Mouse (Mus musculus) adrenal gland, adult 8-10 months (tissue): Measurements from ENCODE around the gene Hyal2. TPM values are rescaled to one million over a fixed set of nuclear protein-coding genes. Genes with fewer than 3 reads are reported as not detected.
A peak's percentile ranks its signal among the peaks of the same experiment; 100 is the strongest.

Experiments used
- DNase-seq: peaks from one replicate; pipeline ENCODE4 v3.0.0; 2022
- total RNA-seq, 4 experiments: library from RNA; stranded (reverse); gene quantifications; 2 replicates each; pipeline ENCODE4 v1.2.4; 2022

Hyal2 gene
- 10 to 100 TPM; 27.3 to 47.0 (median 36.3) TPM for total RNA-seq

DNA sequence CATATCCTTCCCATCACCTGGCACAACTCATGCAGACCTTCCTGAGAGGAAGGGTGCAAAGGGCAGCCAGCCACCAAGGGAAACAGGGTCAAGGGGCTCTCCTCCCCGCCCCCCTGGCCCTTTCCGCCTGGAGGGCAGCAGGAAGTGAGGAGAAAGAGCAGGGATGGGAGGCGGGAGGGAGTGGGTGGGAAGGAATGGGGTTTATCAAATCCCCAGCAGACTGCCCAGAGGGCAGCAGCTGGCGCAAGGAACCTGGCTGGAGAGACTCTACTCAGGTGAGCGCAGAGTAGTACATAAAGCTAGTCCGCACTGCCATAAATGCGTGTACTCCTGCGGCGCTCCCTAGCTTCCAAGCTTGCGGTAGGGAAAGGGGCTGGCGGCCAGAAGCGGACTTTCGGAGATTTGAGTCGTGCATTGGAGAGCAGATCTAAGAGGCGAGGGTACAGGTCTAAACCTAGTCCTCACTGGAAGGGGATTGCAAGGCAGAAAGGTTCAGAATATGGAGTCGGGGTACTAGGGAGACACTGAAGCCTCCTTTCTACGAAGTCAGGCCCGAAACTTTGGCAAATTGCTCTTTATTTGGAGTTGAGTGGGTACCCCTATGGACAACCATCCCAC lies at the start of gene Hyal2:
Gene Hyal2 (plus strand): TSS at position 244 of the 618 bp plus-strand sequence.
- DNase-seq: no peak

DNA sequence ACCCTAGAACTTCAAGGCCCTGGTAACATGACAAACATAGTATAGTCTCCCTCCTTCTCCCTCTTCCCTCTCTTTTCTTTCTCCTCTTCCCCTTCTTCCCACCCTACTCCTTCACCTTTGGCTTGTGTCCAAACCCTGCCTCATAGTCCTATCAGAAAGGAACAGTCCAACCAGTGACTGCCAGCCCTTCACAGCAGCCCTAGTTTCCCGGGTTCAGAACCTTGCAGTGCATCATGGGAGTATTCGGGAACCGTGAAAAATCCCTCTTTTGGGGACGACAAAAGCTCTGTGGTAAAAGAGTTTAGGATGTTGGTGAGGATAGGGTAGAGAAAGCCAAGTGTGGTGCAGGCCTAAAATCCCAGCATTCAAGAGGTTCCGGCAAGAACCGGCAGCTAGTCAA lies 47.4 kb upstream of the Hyal2 start:
- no peak for DNase-seq

- no peak for DNase-seq
Measured at GRCm38 (mm10) chr9:107521190-107521589, 46.6 kb upstream of the Hyal2 start.

DNA sequence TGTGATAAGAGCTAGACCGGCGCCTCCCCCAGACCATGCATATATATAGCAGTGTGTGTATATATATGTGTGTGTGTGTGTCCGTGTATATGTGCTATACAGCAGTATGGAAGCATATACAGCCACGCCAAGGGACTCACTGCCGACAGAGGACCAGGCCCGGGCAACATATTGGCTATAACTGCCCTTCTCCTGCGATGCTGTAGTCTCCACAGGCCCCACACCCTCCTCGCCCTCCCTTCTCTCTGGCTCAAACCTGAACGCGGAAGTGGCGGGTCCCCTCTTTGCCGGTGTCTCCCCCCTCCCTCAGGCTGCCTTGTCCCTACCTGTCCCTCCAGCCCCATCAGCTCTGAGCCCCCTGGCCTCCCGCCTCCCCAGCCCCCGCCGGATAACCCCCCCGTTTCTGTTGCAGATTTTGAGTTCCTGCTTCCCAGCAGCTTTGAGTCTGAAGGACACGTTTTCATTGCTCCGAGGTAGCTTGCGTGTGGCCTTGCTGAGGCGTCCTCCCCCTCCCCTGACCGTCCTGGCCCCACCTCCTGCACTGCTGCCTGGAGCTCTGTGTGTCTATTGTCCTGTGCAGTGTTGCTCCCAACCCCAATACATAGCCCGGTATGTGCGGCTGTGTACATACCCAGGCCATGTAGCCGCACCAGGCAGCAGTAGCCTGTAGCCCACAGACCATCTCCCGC lies 45.9 kb upstream of the Hyal2 start:
- DNase-seq: no peak

DNA sequence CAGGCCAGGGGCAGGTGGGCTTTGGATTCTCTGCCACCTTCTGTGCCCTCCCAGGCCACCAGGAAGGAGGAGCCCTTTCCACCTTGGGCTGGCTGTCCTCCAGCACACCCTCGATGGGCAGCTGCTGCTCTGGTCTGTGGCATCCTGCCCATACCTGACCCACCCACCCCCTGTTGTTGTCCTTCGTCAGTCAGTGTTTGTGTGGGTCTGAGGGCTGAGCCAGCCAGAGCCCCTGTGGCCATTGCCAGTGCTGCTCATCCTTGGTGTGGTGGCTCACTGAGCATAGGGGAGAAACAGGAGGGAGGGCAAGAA lies 45.4 kb upstream of the Hyal2 start:
- no peak for DNase-seq

DNA sequence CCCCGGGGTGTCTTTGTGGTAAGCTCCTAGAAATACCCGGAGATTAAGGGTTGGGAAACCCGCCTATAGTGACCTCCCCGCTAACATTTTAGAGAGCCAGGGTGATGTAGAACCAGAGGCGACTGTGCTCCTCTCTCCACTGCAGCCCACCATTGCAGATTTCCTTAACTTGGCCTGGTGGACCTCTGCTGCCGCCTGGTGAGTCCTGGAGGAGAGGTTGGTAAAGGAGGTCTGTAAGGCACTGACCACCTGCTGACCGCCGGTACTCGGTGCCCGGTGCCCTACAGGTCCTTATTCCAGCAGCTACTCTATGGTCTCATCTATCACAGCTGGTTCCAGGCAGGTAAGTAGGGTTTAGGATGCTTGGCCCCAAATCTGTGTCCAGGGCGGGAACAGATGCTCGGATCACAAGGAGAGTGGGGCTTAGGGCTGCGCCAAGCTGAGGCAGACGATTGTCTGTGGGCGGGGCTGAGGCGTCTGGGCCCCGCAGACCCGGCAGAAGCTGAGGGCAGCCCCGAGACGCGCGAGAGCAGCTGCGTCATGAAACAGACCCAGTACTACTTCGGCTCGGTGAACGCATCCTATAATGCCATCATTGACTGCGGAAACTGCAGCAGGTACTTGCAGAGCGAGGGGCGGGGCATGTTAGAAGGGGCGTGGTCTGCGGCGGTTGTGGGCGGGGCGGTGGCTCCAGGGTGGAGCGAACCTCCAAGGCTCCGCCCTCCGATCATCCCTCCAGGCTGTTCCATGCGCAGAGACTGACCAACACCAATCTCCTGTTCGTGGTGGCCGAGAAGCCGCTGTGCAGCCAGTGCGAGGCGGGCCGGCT lies 41.3 kb upstream of the Hyal2 start:
- DNase-seq: no peak

GRCm38 (mm10) chr9:107533791-107534407 lies 33.8 kb upstream of the Hyal2 start, which contains the start of gene Tmem115:
Gene Tmem115, plus strand, starts transcription at chr9:107533945.
- DNase-seq: peak; percentile 95

- no peak for DNase-seq
Measured at GRCm38 (mm10) chr9:107534408-107535202, 33.1 kb upstream of the Hyal2 start.

- DNase-seq: no peak
Measured at GRCm38 (mm10) chr9:107538231-107538630, 29.5 kb upstream of the Hyal2 start.

GRCm38 (mm10) chr9:107538711-107539110 lies 29.0 kb upstream of the Hyal2 start:
- no peak for DNase-seq

DNA sequence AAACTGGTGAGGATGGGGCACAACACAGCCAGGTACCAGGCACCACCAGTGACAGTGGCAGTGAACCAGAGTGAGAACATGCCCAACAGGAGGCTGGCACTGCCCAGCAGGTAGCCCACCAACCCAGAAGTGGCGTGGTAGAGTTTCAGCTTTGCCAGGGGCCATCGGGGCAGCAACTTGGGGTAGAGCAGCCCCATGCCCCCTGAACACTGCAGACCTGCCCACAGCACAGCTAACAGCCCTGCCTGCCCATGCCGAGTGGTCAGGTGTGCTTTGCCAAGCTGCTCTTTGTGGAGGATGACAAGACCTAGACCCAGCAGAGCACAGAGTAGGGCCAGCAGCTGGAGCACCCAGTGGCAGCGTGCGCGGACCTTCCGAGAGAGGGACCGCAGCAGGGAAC lies 27.8 kb upstream of the Hyal2 start:
- no peak for DNase-seq

DNA sequence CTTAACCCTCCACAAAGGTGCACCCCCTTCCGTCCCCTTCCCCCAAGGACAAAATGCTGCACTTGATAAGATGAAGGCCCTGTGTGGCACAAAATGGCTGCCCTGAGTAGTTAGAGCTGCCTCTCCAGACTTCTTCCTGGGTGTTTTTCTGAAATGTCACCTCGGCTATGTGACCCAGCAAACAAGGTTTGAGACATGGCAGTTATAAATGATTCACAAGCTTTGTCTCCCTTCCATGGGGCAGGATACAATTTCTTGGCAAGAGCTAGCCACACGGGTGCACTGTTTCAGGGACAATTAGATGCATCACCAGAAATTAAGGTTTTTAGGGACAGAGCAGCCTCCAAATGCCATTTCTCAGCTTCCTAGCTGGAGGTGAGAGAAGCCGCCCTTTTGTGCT lies 27.3 kb upstream of the Hyal2 start:
- no peak for DNase-seq

GRCm38 (mm10) chr9:107541005-107541404 lies 26.7 kb upstream of the Hyal2 start:
- DNase-seq: no peak

GRCm38 (mm10) chr9:107541474-107542351 lies 26.0 kb upstream of the Hyal2 start, which contains the start of the genes Cyb561d2 and Nprl2:
Gene Cyb561d2, minus strand, starts transcription at chr9:107542193.
Gene Nprl2, plus strand, starts transcription at chr9:107542226.
- peak; percentile 93 for DNase-seq

- DNase-seq: no peak
Measured at GRCm38 (mm10) chr9:107542352-107542686, 25.4 kb upstream of the Hyal2 start.

GRCm38 (mm10) chr9:107542721-107543120 lies 25.0 kb upstream of the Hyal2 start:
- no peak for DNase-seq

DNA sequence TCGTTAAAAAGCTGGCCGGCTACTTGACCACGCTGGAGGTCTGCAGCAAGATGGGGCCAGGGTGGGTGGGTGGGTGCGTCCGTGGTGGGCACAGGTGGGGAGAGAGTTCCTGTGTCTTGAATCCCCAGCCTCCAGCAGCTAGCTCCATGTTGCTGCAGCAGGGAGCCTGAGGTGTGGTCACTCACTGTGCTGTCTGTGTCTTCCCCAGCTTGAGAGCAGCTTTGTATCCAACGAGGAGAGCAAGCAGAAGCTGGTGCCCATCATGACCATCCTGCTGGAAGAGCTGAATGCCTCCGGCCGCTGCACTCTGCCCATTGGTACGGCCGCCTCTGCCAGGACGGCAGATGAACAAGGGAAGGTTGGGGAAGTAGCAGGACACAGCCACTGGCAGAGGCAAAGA lies 24.4 kb upstream of the Hyal2 start:
- no peak for DNase-seq

DNA sequence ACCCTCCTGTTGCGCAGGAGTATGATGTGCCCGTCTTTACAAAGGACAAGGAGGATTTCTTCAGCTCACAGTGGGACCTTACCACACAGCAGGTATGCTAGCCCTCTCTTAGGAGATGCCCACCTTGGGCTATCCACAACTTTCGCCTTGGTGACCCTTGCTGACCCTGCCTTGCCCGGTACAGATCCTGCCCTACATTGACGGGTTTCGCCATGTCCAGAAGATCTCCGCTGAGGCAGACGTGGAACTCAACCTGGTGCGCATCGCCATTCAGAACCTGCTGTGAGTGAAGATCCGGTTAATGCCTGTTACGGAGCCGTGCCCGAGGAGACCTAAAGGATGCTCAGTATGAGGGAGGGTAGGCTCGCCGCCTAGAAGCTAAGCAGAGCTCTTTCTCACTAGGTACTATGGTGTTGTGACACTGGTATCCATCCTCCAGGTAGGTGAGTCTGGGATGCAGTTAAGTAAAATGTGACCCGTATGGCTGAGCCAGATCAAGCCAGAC lies 23.5 kb upstream of the Hyal2 start:
- no peak for DNase-seq

GRCm38 (mm10) chr9:107544729-107545128 lies 23.0 kb upstream of the Hyal2 start:
- DNase-seq: no peak

DNA sequence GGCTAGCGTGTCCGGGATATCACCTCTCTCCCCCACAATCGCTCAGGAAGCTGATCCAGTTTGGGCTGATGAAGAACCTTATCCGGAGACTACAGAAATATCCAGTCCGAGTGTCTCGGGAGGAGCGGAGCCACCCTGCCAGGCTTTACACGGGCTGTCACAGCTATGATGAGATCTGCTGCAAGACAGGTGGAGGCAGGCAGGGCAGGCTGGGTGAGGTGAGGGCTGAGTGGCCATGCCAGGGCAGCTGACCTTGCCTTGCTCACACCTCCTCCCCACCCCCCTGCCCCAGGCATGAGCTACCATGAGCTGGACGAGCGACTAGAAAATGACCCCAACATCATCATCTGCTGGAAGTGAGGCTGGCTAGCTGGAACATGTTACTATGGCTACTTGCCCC lies 22.5 kb upstream of the Hyal2 start:
- DNase-seq: no peak

- no peak for DNase-seq
Measured at GRCm38 (mm10) chr9:107545602-107546001, 22.1 kb upstream of the Hyal2 start.
